Mouse (Mus musculus) monocyte, adult 2 months (primary cell): ENCODE data around the gene Ptbp2.

Source experiments
- DNase-seq, 2 experiments: peaks; one replicate each; pipeline ENCODE4 v3.0.0; 2022; ENCODE audit warnings: low spot score in 2 of 2, low read depth in 1 of 2

Ptbp2 gene

DNA sequence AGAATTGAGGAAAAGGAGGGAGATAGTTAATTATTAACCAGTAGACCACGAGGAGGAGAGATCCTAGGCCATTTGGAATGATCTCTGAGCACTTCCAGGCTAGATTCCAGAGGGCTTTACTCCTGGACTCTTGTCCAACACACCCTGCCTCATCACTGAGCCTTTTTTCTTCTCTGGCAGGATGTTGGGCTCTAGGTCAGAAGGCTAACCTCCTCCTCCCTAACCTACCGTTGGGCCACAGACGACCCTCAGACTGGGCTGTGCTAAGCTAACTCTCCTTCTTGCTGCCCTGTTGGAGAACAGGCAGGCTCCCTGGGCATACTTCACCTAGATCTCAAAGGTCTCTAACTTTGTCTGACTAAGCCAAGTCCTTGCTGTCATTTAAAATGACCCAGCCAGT is 82.8 kb downstream of the Ptbp2 start:
- no peak for DNase-seq

DNA sequence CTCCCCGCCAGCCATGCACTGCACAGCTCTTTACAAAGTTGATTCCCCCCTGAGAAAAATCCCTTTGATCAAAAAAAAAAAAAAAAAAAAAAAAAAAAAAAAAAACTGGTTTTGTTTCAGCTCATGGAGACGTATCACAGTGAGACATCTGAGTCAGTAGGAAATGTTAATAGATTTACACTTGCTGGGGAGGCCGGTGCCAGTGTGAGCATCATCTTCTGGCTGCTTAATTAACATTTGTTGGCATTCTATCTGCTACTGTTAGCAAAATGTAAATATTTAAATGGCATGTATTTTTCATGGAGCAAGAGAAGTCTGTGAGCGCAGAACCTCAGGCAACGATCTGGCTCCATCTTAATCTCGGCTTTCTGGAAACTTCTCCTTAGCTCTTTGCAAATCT is 99.5 kb downstream of the Ptbp2 start:
- no peak for DNase-seq
